Mouse (Mus musculus) heart, postnatal 0 days (tissue): ENCODE data around the gene Csmd2. TPM values are rescaled to one million over a fixed set of nuclear protein-coding genes. Genes with fewer than 3 reads are reported as not detected.

Source experiments
- ATAC-seq: fragments of 200-750 bp; cut with Nextera tagmentation; 2 replicates; pipeline ENCODE4 v1.8.0; 2017; ENCODE audit warnings: low read depth, moderate number of reproducible peaks, moderate library complexity; ENCODE audit not compliant: insufficient read depth
- DNase-seq: peaks from one replicate; pipeline ENCODE4 v3.0.0-alpha.2; 2016; ENCODE audit warnings: low spot score
- H3K27ac ChIP-seq: fragments of 300-500 bp; sonication (generic); 2 replicates; pipeline ENCODE4 v1.5.1; 2014; ENCODE audit warnings: low read depth, mild to moderate bottlenecking
- H3K27me3 ChIP-seq: fragments of 300-500 bp; sonication (generic); 2 replicates; pipeline ENCODE4 v1.6.1; 2014; ENCODE audit warnings: low read length, mixed read lengths; ENCODE audit not compliant: control insufficient read depth, insufficient read depth
- H3K36me3 ChIP-seq: fragments of 300-500 bp; sonication (generic); replicated peaks from 2 replicates; pipeline ENCODE4 v1.6.1; 2014; ENCODE audit warnings: low read length, mixed read lengths; ENCODE audit not compliant: control insufficient read depth, insufficient read depth
- H3K4me1 ChIP-seq: fragments of 300-500 bp; sonication (generic); 2 replicates; pipeline ENCODE4 v1.6.1; 2014; ENCODE audit warnings: antibody characterized with exemption; ENCODE audit not compliant: control insufficient read depth, insufficient read depth
- H3K4me2 ChIP-seq: fragments of 300-500 bp; sonication (generic); 2 replicates; pipeline ENCODE4 v1.6.1; 2014; ENCODE audit warnings: low read depth, mild to moderate bottlenecking, low read length, moderate library complexity
- H3K4me3 ChIP-seq: fragments of 300-500 bp; sonication (generic); 2 replicates; pipeline ENCODE4 v1.5.1; 2014; ENCODE audit warnings: low read depth, low read length
- H3K9ac ChIP-seq: fragments of 300-500 bp; sonication (generic); replicated peaks from 2 replicates; pipeline ENCODE4 v1.6.1; 2014; ENCODE audit warnings: low read depth, low read length, mixed read lengths
- H3K9me3 ChIP-seq: fragments of 300-500 bp; sonication (generic); replicated peaks from 2 replicates; pipeline ENCODE4 v1.6.1; 2016; ENCODE audit warnings: low read length; ENCODE audit not compliant: control insufficient read depth
- CTCF ChIP-seq: IDR thresholded peaks from 2 replicates; pipeline ENCODE4 v1.5.1; 2016; ENCODE audit warnings: antibody characterized with exemption, control low read depth, low read depth
- EP300 ChIP-seq: IDR thresholded peaks from 2 replicates; pipeline ENCODE4 v1.6.1; 2016; ENCODE audit warnings: antibody characterized with exemption, low read depth
- WGBS: fragments of 180-500 bp; shearing (Covaris S2); extraction: QIAGEN DNeasy Blood & Tissue Kit; methylation state at CpG from one replicate; pipeline ENCODE4 v1.1.7; 2014; 5-methylcytosine and 5-hydroxymethylcytosine counted together
- polyA plus RNA-seq: library from polyadenylated mRNA; unstranded; fragments of >200 nt; fragmentation: Nextera tagmentation; extraction: Ambion mirVana; gene quantifications from 2 replicates; pipeline ENCODE4 v1.2.1, GENCODE M21; 2015
- total RNA-seq: library from RNA; depleted of rRNA; stranded (reverse); fragments of >200 nt; gene quantifications from 2 replicates; pipeline ENCODE4 v1.2.3, GENCODE M21; 2014; ENCODE audit warnings: low replicate concordance

Csmd2 gene
- total and polyA plus RNA-seq, 2 experiments from 2014 or later: 0.01 TPM; not detected in 1

DNA sequence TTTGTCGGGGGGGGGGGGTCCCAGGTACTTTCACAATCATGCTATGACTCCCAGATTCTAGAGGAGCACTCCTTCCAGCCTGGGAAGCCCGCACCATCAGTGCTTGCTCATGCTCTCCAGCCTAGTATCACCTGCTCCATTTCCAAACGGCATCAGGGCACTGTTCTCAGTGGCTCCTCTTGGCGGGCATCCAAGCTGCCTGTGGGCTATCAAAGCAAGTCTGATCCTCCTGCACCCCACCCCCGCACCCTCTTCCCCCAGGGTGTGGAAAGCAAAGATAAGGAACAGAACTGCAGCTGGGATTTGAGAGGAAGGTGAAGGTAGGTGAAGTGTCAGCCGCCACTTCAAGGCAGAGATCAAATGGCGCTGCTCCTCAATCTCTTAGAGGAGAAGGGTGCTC lies 128.7 kb downstream of the Csmd2 start:
- no peak overlapping the region for H3K4me2 ChIP-seq
- TF ChIP-seq EP300 (no peak), CTCF (no peak)
- H3K27ac ChIP-seq: no peak overlapping the region
- H3K27me3 ChIP-seq: no peaks in the 10 kb centered on the region
- no peaks in the 10 kb centered on the region for H3K9me3 ChIP-seq
- DNase-seq (no peak), ATAC-seq (no peak)
- H3K9ac ChIP-seq: no peak overlapping the region
- WGBS: 19% methylated on average over 7 of the region's 7 CpGs
- H3K36me3 ChIP-seq: no peaks in the 10 kb centered on the region
- no peak overlapping the region for H3K4me3 ChIP-seq
- H3K4me1 ChIP-seq: no peaks in the 10 kb centered on the region

- Histone ChIP-seq H3K9ac (no peak overlapping the region), H3K9me3 (no peaks in the 10 kb centered on the region), H3K36me3 (no peaks in the 10 kb centered on the region), H3K27ac (no peak overlapping the region), H3K4me1 (no peaks in the 10 kb centered on the region), H3K27me3 (no peaks in the 10 kb centered on the region), H3K4me2 (no peak overlapping the region), H3K4me3 (no peak overlapping the region)
- ATAC-seq: no peak
- no peak for TF ChIP-seq EP300
- TF ChIP-seq CTCF: no peak
- WGBS: 45% methylated on average over 8 of the region's 8 CpGs
- no peak for DNase-seq
These were observed 135.6 kb downstream of the Csmd2 start for GRCm38 (mm10) chr4:128123281-128123680.

- Histone ChIP-seq H3K4me3 (no peak overlapping the region), H3K4me1 (no peaks in the 10 kb centered on the region), H3K9ac (no peak overlapping the region), H3K4me2 (no peak overlapping the region), H3K27ac (no peak overlapping the region), H3K36me3 (no peaks in the 10 kb centered on the region), H3K27me3 (no peaks in the 10 kb centered on the region), H3K9me3 (no peaks in the 10 kb centered on the region)
- WGBS: 81% methylated on average over 4 of the region's 4 CpGs
- DNase-seq (no peak), ATAC-seq (no peak)
- TF ChIP-seq CTCF (no peak), EP300 (no peak)
These were observed 137.1 kb downstream of the Csmd2 start for GRCm38 (mm10) chr4:128124738-128125137.

DNA sequence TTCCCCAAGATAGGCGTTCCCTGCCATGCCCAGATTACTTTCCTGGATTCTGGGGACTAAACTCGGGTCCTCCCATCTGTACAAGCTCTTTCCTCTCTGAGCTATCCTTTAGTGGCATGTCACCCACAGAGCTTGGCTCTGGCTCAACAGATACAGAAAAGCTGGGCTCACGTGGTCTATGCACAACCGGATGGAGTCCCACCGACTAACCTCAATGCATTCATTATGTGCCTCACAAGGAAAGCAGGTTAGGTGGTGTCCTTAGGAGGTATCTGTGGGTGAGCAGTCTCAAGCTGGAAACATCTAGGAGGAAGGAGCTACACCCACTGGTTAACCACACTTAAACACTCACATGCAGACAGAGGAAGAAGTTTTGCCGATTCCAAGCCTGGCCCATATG lies 140.9 kb downstream of the Csmd2 start:
- Histone ChIP-seq H3K9me3 (no peaks in the 10 kb centered on the region), H3K27me3 (no peaks in the 10 kb centered on the region), H3K4me2 (no peak overlapping the region), H3K36me3 (no peaks in the 10 kb centered on the region), H3K9ac (no peak overlapping the region), H3K27ac (no peak overlapping the region), H3K4me3 (no peak overlapping the region), H3K4me1 (no peaks in the 10 kb centered on the region)
- 64% methylated on average over 6 of the region's 6 CpGs for WGBS
- DNase-seq (no peak), ATAC-seq (no peak)
- TF ChIP-seq CTCF (no peak), EP300 (no peak)

GRCm38 (mm10) chr4:128130611-128131142 lies 143.0 kb downstream of the Csmd2 start:
- H3K4me3 ChIP-seq: no peak overlapping the region
- H3K27me3 ChIP-seq: no peaks in the 10 kb centered on the region
- no peak overlapping the region for H3K9ac ChIP-seq
- no peak overlapping the region for H3K4me2 ChIP-seq
- no peaks in the 10 kb centered on the region for H3K4me1 ChIP-seq
- 0 out of 2 replicates have a peak, but pooled peaks cover under 1% of the 10 kb centered on the region for H3K9me3 ChIP-seq
- TF ChIP-seq EP300 (no peak), CTCF (no peak)
- DNase-seq (no peak), ATAC-seq (no peak)
- H3K36me3 ChIP-seq: no peaks in the 10 kb centered on the region
- no peak overlapping the region for H3K27ac ChIP-seq
- WGBS: 71% methylated on average over 4 of the region's 4 CpGs

- no peak for ATAC-seq
- Histone ChIP-seq H3K27ac (no peak overlapping the region), H3K4me3 (no peak overlapping the region), H3K27me3 (no peaks in the 10 kb centered on the region), H3K36me3 (no peaks in the 10 kb centered on the region), H3K9me3 (0 out of 2 replicates have a peak, but pooled peaks cover 5% of the 10 kb centered on the region), H3K4me1 (no peaks in the 10 kb centered on the region), H3K4me2 (no peak overlapping the region), H3K9ac (no peak overlapping the region)
- 77% methylated on average over 4 of the region's 4 CpGs for WGBS
- DNase-seq: no peak
- TF ChIP-seq EP300: no peak
- TF ChIP-seq CTCF: no peak
These were observed 144.0 kb downstream of the Csmd2 start for GRCm38 (mm10) chr4:128131666-128132065.
